Mouse (Mus musculus): Measurements from ENCODE around the gene Ncapd3. TPM values are rescaled to one million over a fixed set of nuclear protein-coding genes. Genes with fewer than 3 reads are reported as not detected.

Ncapd3 gene
- total RNA-seq, 2 experiments from 2014 or later, result 17.4 to 18.3 TPM

GRCm38 (mm10) chr9:27030763-27031100, 757 bp downstream of the Ncapd3 start:
- DNase-seq (ENCODE audit: low spot score in 2 of 2), result no peak

DNA sequence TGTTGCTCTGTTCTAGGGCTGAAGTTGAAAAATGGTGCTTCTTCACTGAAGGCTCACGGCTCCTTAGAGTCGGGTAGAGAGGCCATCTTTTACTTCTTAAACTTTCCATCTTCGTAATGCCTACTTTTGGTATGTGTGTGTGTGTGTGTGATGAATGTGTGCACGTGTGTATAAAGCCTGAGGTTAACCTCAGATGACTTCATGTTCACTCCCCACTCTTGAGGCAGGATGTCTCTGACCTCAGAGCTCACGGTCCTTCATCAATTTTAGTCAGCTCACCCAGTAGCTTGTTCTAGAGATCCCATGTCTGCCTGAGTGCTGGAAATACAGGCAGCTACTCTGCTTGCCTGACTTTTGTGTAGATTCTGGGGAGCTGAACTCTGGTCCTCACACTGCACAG, 13.9 kb downstream of the Ncapd3 start:
- no peak for DNase-seq (ENCODE audit: low spot score in 2 of 2)

DNA sequence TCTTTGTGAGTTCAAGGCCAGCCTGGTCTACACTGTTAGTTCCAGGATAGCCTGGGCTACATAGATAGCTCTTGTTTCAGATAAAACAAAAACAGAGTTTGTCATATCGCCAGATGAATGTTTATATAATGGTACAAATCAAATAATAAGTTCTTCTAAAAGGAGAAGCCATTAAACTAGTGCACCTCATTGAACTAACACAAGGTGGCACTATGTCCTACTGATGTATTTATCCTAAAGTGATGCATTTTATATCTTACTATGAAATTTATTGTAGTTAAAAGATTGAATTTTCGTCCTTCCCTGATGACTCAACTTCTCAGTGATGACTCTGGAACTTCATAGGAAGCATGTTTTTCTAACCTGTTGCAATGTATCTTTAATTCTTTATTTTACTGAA, 19.5 kb downstream of the Ncapd3 start:
- DNase-seq (ENCODE audit: low spot score in 2 of 2), result no peak

- DNase-seq (ENCODE audit: low spot score in 2 of 2), result peak; percentile 35 to 49
Measured at GRCm38 (mm10) chr9:27058341-27058740, 28.4 kb downstream of the Ncapd3 start.

- DNase-seq (ENCODE audit: low spot score in 2 of 2), result no peak
Measured at GRCm38 (mm10) chr9:27070895-27071294, 40.9 kb downstream of the Ncapd3 start.

- DNase-seq (ENCODE audit: low spot score in 2 of 2), result no peak
Measured at GRCm38 (mm10) chr9:27074677-27075076, 44.7 kb downstream of the Ncapd3 start.

DNA sequence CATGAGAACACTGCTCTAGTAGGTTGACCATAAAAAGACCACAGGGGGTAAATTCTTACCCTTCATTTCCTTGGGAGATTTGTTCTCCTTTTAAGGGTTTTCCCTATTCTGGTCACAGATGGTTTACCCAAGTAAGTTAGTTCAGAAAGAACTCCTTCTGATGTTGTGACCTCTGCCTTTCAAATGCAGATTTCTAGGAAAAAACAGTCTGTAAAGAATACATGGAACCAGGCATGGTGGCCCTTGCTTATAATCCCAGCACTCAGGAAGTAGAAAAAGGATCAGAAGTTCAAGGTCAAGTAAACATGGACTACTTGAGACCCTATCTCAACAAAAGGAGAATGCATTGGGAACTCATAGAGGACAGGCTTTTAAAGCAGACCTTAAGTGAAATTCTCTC, 45.8 kb downstream of the Ncapd3 start:
- DNase-seq (ENCODE audit: low spot score in 2 of 2), result no peak

DNA sequence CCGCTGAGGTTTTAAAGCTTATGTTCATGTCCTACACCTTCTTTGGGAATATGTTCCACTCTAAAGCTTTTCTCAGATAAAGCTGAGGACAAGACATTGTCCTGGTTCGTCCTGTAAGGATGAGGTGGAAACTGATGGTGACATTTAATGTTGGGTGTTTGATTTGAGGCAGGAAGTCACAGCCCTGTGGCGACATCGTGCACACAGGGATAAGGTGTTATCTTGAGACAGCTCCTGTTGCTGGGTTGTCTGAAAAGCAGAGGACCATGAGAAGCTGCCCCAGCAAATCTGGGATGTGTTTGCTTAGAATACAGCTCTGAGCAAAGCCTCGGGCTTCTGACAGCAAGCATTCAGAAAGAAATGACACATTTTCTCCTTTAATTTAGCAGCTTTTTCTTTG, 56.3 kb downstream of the Ncapd3 start:
- DNase-seq (ENCODE audit: low spot score in 2 of 2), result no peak

- DNase-seq (ENCODE audit: low spot score in 2 of 2), result no peak
Measured at GRCm38 (mm10) chr9:27087402-27087801, 57.4 kb downstream of the Ncapd3 start.

DNA sequence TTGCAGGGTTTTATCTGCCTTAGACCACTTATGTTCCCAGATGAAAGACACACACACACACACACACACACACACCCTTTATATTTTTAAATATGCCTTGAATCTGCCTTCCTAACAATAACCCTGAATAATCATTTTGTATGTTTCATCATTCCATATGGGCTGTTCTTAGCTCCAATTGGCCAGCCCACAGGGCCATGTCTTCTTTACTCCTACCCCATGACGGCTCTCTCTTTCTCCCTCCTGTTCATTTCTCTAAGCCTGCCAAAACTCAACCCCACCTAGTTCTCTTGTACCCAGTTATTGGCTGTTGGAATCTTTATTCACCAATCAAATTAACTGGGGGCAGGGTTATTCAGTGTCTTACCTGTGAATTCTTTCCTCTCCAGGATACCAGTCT, 60.2 kb downstream of the Ncapd3 start:
- no peak for DNase-seq (ENCODE audit: low spot score in 2 of 2)

GRCm38 (mm10) chr9:27090801-27091775, 61.1 kb downstream of the Ncapd3 start:
- DNase-seq (ENCODE audit: low spot score in 2 of 2), result no peak

DNA sequence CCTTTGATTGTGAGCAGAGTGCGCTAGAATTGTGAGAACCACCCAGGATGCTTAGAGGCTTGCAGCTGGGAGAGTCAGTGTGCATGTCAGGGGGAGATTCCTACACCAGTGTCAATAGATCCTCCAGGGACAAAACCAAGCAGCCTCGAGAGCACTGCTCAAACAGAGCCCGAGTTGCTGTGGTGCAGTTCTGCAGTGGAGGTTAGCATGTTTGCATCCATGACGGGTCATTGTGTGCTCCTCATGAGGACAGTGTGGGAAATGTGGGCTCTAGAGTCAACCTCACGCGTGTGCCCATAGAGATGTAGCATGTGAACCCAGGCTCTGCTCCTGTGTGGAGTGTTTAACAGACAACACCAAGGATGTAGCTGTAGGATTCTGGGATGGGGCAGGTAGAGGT, 62.9 kb downstream of the Ncapd3 start:
- DNase-seq (ENCODE audit: low spot score in 2 of 2), result no peak

DNA sequence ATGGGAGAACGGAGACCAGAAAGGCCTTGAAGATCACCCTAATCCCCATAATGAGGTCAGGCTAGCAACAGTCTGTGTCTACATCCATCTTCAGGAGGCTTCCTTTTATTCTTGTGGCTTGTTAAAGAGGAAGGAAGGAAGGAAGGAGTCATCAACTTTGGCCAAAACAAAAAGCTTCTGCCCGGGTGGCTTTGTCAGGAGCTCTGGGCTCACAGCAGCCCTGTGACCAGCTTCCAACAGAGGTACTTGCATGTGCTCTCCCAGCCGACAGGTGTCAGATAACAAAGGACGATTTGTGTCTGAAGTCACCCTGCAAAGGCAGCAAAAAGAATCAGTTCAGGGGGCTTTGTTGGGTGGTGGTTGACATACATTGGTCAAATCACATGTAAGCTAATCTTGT, 68.1 kb downstream of the Ncapd3 start:
- no peak for DNase-seq (ENCODE audit: low spot score in 2 of 2)

DNA sequence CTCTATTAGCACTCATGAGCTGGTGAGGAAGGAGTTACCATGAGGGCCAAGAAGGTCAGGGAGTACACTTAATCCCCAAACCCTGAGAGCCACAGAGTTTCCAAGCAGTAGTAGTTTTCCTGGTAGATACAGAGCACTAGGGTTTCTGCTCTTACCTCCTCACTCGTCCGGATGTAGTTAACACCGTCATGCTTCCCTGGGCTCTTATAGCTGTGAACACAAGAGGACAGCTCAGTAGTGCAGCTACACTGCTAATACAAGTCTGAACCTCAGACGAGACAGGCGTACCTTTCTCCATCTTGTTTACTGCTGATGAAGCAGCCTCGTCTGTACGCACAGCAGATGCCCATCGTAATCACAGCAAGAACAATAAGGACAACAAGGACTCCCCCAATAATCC, 68.6 kb downstream of the Ncapd3 start:
- DNase-seq (ENCODE audit: low spot score in 2 of 2), result no peak

DNA sequence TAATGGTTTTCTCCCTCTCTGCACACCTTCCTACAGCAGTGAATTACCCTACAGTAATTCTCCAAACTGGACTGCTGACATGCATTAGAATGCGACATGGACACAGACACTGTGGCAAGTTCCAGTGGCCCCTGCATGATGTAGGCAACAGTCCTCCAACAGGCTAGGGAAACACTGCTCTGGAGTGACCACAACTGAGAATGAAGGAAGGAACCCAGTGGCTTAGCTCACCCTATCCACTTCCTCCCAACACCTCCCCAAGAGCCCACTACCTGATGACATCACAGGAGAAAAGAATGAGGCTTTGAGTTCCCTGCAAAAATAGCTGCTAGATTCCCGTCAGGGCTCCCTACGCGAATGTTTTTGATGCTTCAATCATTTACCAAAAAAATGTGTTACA, 69.5 kb downstream of the Ncapd3 start:
- no peak for DNase-seq (ENCODE audit: low spot score in 2 of 2)

DNA sequence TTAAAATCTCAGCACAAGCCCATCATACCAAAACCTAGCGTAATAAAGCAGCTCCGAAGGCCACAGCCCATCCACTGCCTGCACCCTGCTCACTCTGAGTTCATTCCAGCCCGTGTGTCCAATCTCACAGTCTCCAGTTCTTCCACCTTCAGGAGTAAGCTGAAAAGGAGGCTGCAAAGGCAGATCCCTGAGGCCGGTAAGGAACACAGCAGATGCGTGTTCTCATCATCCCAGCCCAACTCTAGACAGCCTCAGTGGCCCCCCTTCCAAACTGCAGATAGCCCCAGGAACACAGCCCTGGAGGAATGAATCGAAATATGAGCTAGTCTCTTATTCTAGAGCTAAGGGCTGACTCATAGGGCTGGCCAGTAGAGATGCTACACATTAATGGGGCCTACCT, 71.5 kb downstream of the Ncapd3 start:
- no peak for DNase-seq (ENCODE audit: low spot score in 2 of 2)

GRCm38 (mm10) chr9:27106081-27106480, 76.1 kb downstream of the Ncapd3 start:
- DNase-seq (ENCODE audit: low spot score in 2 of 2), result peak; percentile 44 to 63

DNA sequence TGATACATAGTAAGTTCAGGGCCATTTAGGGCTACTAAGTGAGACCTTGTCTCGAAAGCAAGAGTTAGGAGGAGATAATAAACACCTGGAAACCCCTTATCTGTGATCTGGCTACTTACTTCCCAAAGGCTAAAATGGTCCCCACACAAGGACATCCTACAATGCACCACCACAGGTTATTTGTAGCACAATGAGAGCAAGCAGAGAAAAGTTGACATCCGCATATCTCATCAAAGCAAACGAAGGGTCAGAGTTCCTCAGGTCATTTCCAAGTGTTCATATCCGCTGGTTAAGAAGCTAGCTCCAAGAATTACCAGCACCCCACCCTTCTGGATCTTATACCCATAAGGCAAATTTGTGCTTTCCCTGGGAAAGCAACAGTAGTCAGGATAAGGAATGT, 78.5 kb downstream of the Ncapd3 start:
- DNase-seq (ENCODE audit: low spot score in 2 of 2), result no peak

GRCm38 (mm10) chr9:27109533-27110514, 79.8 kb downstream of the Ncapd3 start:
- peak; percentile 58 to 70 for DNase-seq (ENCODE audit: low spot score in 2 of 2)

DNA sequence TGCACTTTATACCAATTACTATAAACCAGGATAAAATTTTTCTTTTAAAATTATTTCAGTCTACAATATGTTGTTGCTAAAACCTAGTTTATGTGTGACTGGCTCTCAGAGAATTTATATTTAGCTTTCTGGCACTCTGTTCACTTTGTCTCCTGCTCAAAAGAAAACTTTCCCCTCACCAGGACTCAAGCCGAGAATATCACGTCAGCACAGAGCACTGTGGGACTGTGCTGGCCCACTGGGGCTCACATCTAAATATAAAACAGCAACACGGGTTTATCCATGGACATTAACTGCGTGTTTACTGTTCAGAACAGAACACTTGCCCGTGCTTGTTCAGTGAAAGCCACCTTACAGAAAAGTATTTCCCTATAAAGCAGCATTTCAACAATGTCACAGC, 80.7 kb downstream of the Ncapd3 start:
- DNase-seq (ENCODE audit: low spot score in 2 of 2), result peak in 1 of 2 experiments; percentile 43

GRCm38 (mm10) chr9:27111756-27112155, 81.8 kb downstream of the Ncapd3 start:
- DNase-seq (ENCODE audit: low spot score in 2 of 2), result no peak

- DNase-seq (ENCODE audit: low spot score in 2 of 2), result no peak
Measured at GRCm38 (mm10) chr9:27121254-27121653, 91.3 kb downstream of the Ncapd3 start.

All from left cerebral cortex, adult 18-20 months (tissue).